Mouse (Mus musculus): ENCODE results near the gene Bpifa6. TPM values are rescaled to one million over a fixed set of nuclear protein-coding genes. Genes with fewer than 3 reads are reported as not detected.
A peak's percentile ranks its signal among the peaks of the same experiment; 100 is the strongest.
"Not testable (repeated sequence)": the region's sequence is repeated elsewhere in the genome, so short reads cannot be mapped to it uniquely, and the experiment has no call there.

Gene Bpifa6
- polyA plus RNA-seq, 1 experiment = not detected

- TF ChIP-seq CTCF (IDR thresholded peaks at IDR 0.05; ENCODE audit: borderline replicate concordance, control insufficient read depth, extremely low read depth, insufficient read depth, low read length, poor library complexity) (no peak), POLR2A (IDR thresholded peaks at IDR 0.05; ENCODE audit: control insufficient read depth, extremely low read depth, insufficient read depth, low read length, poor library complexity) (no peak)
- DNase-seq = no peak
- Histone ChIP-seq H3K27ac (ENCODE audit: control insufficient read depth, insufficient read depth, low read length) (no peak overlapping the region), H3K36me3 (ENCODE audit: control insufficient read depth, insufficient read depth, low read length) (no peaks in the 10 kb centered on the region), H3K27me3 (ENCODE audit: control insufficient read depth, insufficient read depth, low read length) (no peaks in the 10 kb centered on the region), H3K4me3 (ENCODE audit: control insufficient read depth, insufficient read depth, low read length) (no peak overlapping the region), H3K4me1 (replicated peaks; ENCODE audit: control insufficient read depth, insufficient read depth, low read length) (no peaks in the 10 kb centered on the region)
- 84% methylated on average over 1 of the region's 1 CpGs for WGBS
Measured at GRCm38 (mm10) chr2:154007381-154007780, 32.6 kb downstream of the Bpifa6 start.

- no peak for TF ChIP-seq POLR2A (IDR thresholded peaks at IDR 0.05; ENCODE audit: control insufficient read depth, extremely low read depth, insufficient read depth, low read length, poor library complexity)
- no peak for TF ChIP-seq CTCF (IDR thresholded peaks at IDR 0.05; ENCODE audit: borderline replicate concordance, control insufficient read depth, extremely low read depth, insufficient read depth, low read length, poor library complexity)
- 72% methylated on average over 3 of the region's 3 CpGs for WGBS
- no peaks in the 10 kb centered on the region for H3K4me1 ChIP-seq (replicated peaks; ENCODE audit: control insufficient read depth, insufficient read depth, low read length)
- no peak within 1 kb of the TSS for H3K4me3 ChIP-seq (ENCODE audit: control insufficient read depth, insufficient read depth, low read length)
- DNase-seq = no peak
- no peaks in the 10 kb centered on the region for H3K36me3 ChIP-seq (ENCODE audit: control insufficient read depth, insufficient read depth, low read length)
- no peaks in the 10 kb centered on the region for H3K27me3 ChIP-seq (ENCODE audit: control insufficient read depth, insufficient read depth, low read length)
- H3K27ac ChIP-seq (ENCODE audit: control insufficient read depth, insufficient read depth, low read length) = no peak within 1 kb of the TSS
Measured at GRCm38 (mm10) chr2:154007965-154008364, 33.2 kb downstream of the Bpifa6 start, which contains the start of gene Bpifa2. Bpifa2 (plus strand) TSS chr2:154008265.

GRCm38 (mm10) chr2:154017990-154018389 is 43.2 kb downstream of the Bpifa6 start:
- 84% methylated on average over 1 of the region's 1 CpGs for WGBS

GRCm38 (mm10) chr2:154024676-154025075 is 49.9 kb downstream of the Bpifa6 start:
- 88% methylated on average over 4 of the region's 4 CpGs for WGBS

More at GRCm38 (mm10) chr2:154017990-154018389, 43.2 kb downstream of the Bpifa6 start:
- TF ChIP-seq POLR2A (IDR thresholded peaks at IDR 0.05; ENCODE audit: control insufficient read depth, extremely low read depth, insufficient read depth, low read length, poor library complexity) (no peak), CTCF (IDR thresholded peaks at IDR 0.05; ENCODE audit: borderline replicate concordance, control insufficient read depth, extremely low read depth, insufficient read depth, low read length, poor library complexity) (no peak)
- Histone ChIP-seq H3K27ac (ENCODE audit: control insufficient read depth, insufficient read depth, low read length) (no peak overlapping the region), H3K4me1 (replicated peaks; ENCODE audit: control insufficient read depth, insufficient read depth, low read length) (no peaks in the 10 kb centered on the region), H3K4me3 (ENCODE audit: control insufficient read depth, insufficient read depth, low read length) (no peak overlapping the region), H3K36me3 (ENCODE audit: control insufficient read depth, insufficient read depth, low read length) (no peaks in the 10 kb centered on the region), H3K27me3 (ENCODE audit: control insufficient read depth, insufficient read depth, low read length) (no peaks in the 10 kb centered on the region)
- no peak for DNase-seq

GRCm38 (mm10) chr2:154038932-154039331 is 64.2 kb downstream of the Bpifa6 start:
- DNase-seq = peak; percentile 23

More at GRCm38 (mm10) chr2:154024676-154025075, 49.9 kb downstream of the Bpifa6 start:
- not testable (repeated sequence) for DNase-seq; H3K36me3 ChIP-seq (ENCODE audit: control insufficient read depth, insufficient read depth, low read length); H3K4me1 ChIP-seq (replicated peaks; ENCODE audit: control insufficient read depth, insufficient read depth, low read length); H3K4me3 ChIP-seq (ENCODE audit: control insufficient read depth, insufficient read depth, low read length); H3K27me3 ChIP-seq (ENCODE audit: control insufficient read depth, insufficient read depth, low read length); H3K27ac ChIP-seq (ENCODE audit: control insufficient read depth, insufficient read depth, low read length)

GRCm38 (mm10) chr2:154044743-154045142 is 70.0 kb downstream of the Bpifa6 start:
- DNase-seq = no peak
- Histone ChIP-seq H3K27ac (ENCODE audit: control insufficient read depth, insufficient read depth, low read length) (no peak overlapping the region), H3K4me1 (replicated peaks; ENCODE audit: control insufficient read depth, insufficient read depth, low read length) (no peaks in the 10 kb centered on the region), H3K27me3 (ENCODE audit: control insufficient read depth, insufficient read depth, low read length) (no peaks in the 10 kb centered on the region), H3K4me3 (ENCODE audit: control insufficient read depth, insufficient read depth, low read length) (no peak overlapping the region), H3K36me3 (ENCODE audit: control insufficient read depth, insufficient read depth, low read length) (no peaks in the 10 kb centered on the region)
- no peak for TF ChIP-seq CTCF (IDR thresholded peaks at IDR 0.05; ENCODE audit: borderline replicate concordance, control insufficient read depth, extremely low read depth, insufficient read depth, low read length, poor library complexity)
- TF ChIP-seq POLR2A (IDR thresholded peaks at IDR 0.05; ENCODE audit: control insufficient read depth, extremely low read depth, insufficient read depth, low read length, poor library complexity) = no peak
- 34% methylated on average over 3 of the region's 3 CpGs for WGBS

More at GRCm38 (mm10) chr2:154038932-154039331, 64.2 kb downstream of the Bpifa6 start:
- H3K27ac ChIP-seq (ENCODE audit: control insufficient read depth, insufficient read depth, low read length) = no peak overlapping the region
- WGBS = 41% methylated on average over 2 of the region's 2 CpGs
- peak; percentile 26; the same call in 1 of the 2 replicates for TF ChIP-seq CTCF (IDR thresholded peaks at IDR 0.05; ENCODE audit: borderline replicate concordance, control insufficient read depth, extremely low read depth, insufficient read depth, low read length, poor library complexity)
- no peak for TF ChIP-seq POLR2A (IDR thresholded peaks at IDR 0.05; ENCODE audit: control insufficient read depth, extremely low read depth, insufficient read depth, low read length, poor library complexity)
- no peaks in the 10 kb centered on the region for H3K36me3 ChIP-seq (ENCODE audit: control insufficient read depth, insufficient read depth, low read length)
- no peaks in the 10 kb centered on the region for H3K27me3 ChIP-seq (ENCODE audit: control insufficient read depth, insufficient read depth, low read length)
- H3K4me3 ChIP-seq (ENCODE audit: control insufficient read depth, insufficient read depth, low read length) = no peak overlapping the region
- no peaks in the 10 kb centered on the region for H3K4me1 ChIP-seq (replicated peaks; ENCODE audit: control insufficient read depth, insufficient read depth, low read length)

Other genes starting within 250 kb of the Bpifa6 start
- gene Mapre1, start 233.7 kb upstream of the Bpifa6 start, polyA plus RNA-seq (2012; rRNA removed) = 14.6 and 15.5 TPM in 2 replicates
- 1.8 and 1.9 TPM in 2 replicates for gene Efcab8, start 195.0 kb upstream of the Bpifa6 start, polyA plus RNA-seq (2012; rRNA removed)
- gene Sun5, start 103.9 kb upstream of the Bpifa6 start, polyA plus RNA-seq (2012; rRNA removed) = not detected in 2 replicates
- gene Bpifb2, start 99.9 kb upstream of the Bpifa6 start, polyA plus RNA-seq (2012; rRNA removed) = 0.71 and 0.73 TPM in 2 replicates
- 0.23 and 0.27 TPM in 2 replicates for gene Bpifb6, start 74.6 kb upstream of the Bpifa6 start, polyA plus RNA-seq (2012; rRNA removed)
- 0.59 and 0.89 TPM in 2 replicates for gene Bpifb3, start 56.7 kb upstream of the Bpifa6 start, polyA plus RNA-seq (2012; rRNA removed)
- gene Bpifb4, start 36.7 kb upstream of the Bpifa6 start, polyA plus RNA-seq (2012; rRNA removed) = 0.13 and 0.29 TPM in 2 replicates
- gene Bpifa2, start 33.3 kb downstream of the Bpifa6 start, polyA plus RNA-seq (2012; rRNA removed) = 0.22 TPM in 1 of 2 replicates, not detected in the other
- 0.23 TPM in 1 of 2 replicates, not detected in the other for gene Bpifa3, start 155.4 kb downstream of the Bpifa6 start, polyA plus RNA-seq (2012; rRNA removed)
- gene Bpifa1, start 167.9 kb downstream of the Bpifa6 start, polyA plus RNA-seq (2012; rRNA removed) = 23.3 and 33.0 TPM in 2 replicates
- gene Bpifa5, start 187.7 kb downstream of the Bpifa6 start, polyA plus RNA-seq (2012; rRNA removed) = 1.3 and 1.6 TPM in 2 replicates
- 1.4 and 1.5 TPM in 2 replicates for gene Bpifb1, start 215.9 kb downstream of the Bpifa6 start, polyA plus RNA-seq (2012; rRNA removed)
- 0.40 and 0.65 TPM in 2 replicates for gene Bpifb5, start 248.8 kb downstream of the Bpifa6 start, polyA plus RNA-seq (2012; rRNA removed)

Measured in thymus, adult 2 months (tissue).